Mouse (Mus musculus) CD4-positive helper T cell, adult 2 months (primary cell): ENCODE data around the gene Rd3l.
A peak's percentile ranks its signal among the peaks of the same experiment; 100 is the strongest.

Experiments
- DNase-seq: peaks from one replicate; pipeline ENCODE4 v3.0.0-alpha.2; 2012; ENCODE audit warnings: low read depth, missing footprints, low spot score

The Rd3l gene

GRCm38 (mm10) chr12:111966683-111967173 lies 14.4 kb downstream of the Rd3l start, which contains the start of gene Atp5mpl:
TSS of gene Atp5mpl (minus strand) at chr12:111966977.
- peak; percentile 96 for DNase-seq

GRCm38 (mm10) chr12:111963339-111963738 lies 17.8 kb downstream of the Rd3l start:
- DNase-seq = no peak

- peak; percentile 65 for DNase-seq
Measured at GRCm38 (mm10) chr12:111958101-111958865, 22.8 kb downstream of the Rd3l start.

DNA sequence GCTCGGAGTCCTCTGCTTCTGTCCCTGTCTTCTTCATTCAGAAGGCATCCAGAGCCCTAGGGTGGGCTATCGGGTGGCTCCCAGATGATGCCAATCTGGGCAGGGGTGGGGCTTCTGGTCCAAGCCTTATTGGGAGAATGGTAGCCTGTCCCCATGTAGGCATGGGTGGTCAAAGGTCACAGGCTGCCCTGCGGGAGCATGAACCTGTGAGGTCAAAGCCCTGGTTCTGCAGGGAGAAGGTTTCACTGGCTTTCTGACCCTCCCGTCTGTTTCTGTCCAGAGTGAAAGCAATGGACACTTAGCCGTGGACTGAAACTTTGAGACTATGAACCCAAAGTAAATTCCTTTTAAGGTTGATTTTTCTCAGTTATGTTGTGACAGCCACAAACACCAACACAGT lies 24.9 kb downstream of the Rd3l start:
- no peak for DNase-seq

- no peak for DNase-seq
Measured at GRCm38 (mm10) chr12:111951701-111952100, 29.4 kb downstream of the Rd3l start.

DNA sequence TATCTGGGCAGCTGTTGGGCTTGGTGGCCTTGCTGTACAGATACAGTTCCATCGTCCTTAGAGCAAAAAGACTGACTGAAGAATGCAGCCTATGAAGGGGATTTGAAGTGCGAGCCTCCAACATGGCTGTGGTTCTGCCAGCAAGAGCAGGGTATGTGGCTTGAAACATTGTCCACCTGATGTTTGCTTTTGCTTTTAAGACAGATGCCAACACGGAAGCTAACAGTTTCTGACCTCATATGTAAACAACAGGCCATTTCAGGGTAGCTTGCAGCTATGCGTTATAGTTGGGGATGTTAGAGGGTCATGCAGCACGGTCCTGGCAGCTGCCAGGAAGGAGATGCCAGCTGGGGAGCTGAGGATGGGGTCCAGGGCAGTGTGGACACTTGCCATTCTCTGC lies 30.6 kb downstream of the Rd3l start:
- DNase-seq = no peak

DNA sequence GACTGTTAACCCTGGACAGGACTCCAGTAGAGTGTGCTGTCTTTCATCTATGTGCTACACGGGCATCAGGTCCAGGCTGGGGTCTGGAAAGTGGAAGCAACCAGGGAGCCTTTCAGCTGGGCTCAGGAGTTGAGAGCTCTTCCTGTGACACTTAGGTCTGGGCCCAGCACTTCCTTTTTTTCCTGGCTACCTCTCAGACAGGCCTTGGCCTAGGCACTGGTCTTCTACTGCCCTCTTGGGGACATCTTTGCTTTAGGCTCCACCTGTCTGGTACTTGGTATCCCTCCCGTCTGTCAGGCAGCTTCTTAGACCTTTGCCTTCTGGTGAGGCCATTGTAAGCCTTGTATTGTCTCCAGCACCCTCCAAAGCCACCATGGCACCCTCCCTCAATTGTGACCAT lies 34.4 kb downstream of the Rd3l start:
- DNase-seq = peak; percentile 63

DNA sequence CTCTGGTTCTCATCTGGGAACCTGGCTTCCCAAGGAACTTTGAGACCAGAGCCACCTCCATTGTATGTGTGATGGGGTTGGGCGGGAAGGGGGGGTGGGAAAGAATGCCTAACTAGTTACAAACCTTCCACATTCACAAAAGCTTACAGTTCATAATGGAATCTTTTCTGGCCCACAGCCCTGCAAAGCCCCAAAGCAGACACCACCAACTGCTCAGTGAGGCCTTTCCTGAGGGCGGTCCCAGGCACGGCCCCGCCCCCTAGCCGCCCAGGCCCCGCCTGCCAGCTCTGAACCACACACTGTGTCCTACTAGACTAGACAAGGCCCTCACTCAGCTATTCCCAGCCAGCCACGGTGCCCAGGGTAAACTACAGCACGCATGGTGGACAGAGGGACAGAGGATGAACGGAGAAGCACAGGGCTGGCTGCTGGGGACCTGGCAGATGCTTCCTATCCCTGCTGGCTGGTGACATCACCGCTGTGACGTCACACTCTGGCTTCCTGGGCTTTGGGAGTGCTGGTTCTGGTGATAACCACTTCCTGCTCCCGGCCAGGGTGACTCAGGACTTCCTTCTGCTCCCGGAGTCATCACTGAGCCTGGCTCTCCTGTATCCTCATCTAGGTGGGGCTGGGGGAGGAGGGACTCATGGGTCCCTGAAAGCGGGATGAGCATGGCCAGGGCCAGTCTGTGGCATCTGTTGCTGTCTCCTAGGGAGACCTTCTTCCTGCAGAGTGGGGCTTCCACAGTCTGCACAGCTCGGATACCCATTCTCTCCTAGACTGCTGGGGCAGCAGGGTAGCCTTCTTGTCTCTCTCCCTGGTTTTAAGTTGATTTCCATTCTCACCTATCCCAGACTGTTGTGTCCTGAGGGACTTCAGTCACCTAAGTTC lies 35.1 kb downstream of the Rd3l start:
- peak; percentile 10 for DNase-seq

GRCm38 (mm10) chr12:111945115-111945514 lies 36.0 kb downstream of the Rd3l start:
- DNase-seq = no peak

DNA sequence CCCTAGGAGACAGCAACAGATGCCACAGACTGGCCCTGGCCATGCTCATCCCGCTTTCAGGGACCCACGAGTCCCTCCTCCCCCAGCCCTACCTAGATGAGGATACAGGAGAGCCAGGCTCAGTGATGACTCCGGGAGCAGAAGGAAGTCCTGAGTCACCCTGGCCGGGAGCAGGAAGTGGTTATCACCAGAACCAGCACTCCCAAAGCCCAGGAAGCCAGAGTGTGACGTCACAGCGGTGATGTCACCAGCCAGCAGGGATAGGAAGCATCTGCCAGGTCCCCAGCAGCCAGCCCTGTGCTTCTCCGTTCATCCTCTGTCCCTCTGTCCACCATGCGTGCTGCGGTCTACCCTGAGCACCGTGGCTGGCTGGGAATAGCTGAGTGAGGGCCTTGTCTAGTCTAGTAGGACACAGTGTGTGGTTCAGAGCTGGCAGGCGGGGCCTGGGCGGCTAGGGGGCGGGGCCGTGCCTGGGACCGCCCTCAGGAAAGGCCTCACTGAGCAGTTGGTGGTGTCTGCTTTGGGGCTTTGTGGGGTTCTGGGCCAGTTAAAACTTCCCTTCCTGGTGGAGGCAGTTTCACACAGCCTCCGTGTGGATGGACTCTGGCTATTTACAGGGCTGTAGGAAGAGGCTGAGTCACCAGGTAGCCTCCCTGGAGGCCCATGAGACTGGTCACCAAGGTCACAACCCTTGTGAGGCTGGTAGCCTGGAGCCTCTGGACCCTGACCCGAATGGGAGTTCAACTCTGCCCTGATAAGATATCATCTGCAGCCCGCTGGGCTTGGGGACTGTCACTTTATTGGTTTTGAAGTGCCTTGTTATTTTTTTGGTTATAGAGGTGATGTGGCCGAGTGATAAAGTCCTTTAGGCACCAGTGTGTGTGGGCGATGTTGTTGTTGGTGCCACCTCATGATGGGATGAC lies 36.8 kb downstream of the Rd3l start:
- peak; percentile 16 for DNase-seq

DNA sequence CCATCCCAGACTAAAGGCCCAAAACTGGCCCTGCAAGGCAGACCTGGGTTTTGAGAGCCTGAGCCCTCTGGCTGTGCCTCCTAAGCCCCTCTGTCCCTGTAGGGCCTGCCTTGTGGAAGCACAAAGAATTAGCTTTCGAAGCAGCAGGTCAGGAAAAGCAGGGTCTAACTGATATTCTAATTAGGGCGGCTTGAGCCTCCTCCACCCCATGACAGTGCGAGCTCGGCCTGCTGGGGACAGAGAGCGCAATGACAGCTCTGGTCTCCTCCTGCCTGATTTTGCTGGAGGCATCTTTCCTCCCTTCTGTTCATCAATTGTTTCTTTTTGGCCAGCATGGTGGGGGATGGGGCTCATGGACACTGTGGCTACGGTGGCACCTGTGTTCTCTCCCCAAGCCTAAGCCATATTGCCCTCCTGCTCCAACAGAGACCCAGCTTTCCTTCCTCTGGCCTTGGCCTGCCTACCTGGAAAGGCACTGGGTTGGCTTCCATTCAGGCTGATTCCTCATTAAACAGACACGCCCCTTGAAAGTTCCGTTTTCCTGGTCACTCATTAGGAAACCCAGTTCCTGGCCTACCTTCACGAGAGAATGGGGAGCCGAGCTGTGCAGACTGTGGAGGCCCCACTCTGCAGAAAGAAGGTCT lies 37.6 kb downstream of the Rd3l start:
- DNase-seq = no peak

- no peak for DNase-seq
Measured at GRCm38 (mm10) chr12:111938623-111939177, 42.4 kb downstream of the Rd3l start.

GRCm38 (mm10) chr12:111936706-111937550 lies 44.2 kb downstream of the Rd3l start:
- DNase-seq = no peak

DNA sequence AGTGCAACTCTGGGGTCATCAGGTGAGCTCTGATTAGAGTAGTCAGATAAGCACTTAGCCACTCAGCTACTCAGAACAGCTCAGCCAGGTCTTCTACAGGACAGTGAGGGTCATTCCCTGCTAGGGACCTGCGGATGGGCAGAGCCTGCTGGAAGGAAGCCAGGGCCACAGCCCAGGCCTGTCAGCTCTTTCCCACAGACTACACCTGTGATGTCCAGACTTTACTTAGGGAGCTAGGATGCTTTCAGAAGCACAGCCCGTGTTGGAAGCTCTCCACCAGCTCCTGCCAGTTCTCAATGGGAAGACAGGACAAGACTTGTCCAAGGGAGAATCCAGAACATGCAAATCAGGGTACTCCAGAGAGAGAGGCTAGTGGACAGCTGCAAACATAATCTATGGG lies 47.1 kb downstream of the Rd3l start:
- DNase-seq = no peak

GRCm38 (mm10) chr12:111933032-111933704 lies 47.9 kb downstream of the Rd3l start:
- no peak for DNase-seq

DNA sequence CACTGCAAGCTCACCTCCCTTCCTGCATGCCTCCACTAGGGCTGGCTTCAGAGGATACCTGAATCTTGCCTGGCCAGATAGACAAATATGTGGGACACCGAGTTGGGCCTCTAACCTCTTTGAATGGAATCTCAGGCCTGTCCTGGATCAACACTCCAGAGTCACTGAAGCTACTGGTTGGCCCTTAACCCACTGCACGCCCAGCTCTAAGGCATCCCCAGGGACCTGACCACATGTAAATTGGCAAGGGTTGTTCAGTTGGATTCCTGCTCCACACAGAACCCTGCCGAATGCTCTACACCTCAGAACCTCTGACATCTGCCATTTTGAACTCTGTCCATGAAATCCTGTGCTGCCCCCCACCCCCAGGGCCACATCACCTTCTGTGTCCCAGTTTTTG lies 48.6 kb downstream of the Rd3l start:
- DNase-seq = no peak

DNA sequence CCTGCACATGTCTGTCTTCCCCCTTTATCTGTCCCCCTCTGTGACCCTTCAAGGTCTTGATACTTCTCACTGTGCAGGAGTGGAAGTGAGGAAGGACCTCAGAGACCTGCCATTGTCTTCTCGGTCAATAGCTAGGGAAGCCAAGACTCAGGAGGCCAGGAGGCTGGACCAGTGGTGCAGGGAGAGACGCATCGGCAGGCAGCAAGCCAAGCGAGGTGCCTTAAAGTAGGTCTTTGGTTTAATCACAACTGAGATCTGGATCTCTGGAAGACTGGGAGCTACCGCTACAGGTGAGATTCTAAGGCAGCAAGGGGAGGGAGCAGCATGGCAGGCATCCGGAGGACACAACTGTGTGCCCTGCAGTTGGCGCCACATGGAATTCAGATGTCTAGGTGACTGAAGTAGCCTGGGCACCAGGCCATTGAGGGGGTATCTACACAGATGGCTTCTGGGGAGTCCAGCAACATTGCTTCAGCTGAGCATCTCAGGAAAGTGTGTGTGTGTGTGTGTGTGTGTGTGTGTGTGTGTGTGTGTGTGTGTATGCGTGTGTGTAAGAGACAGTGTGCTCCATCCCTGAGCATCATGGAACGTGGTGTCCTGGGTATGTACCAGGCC lies 49.6 kb downstream of the Rd3l start:
- no peak for DNase-seq
